Mouse (Mus musculus) C2C12 (cell line): ENCODE data around the gene Mbnl2. TPM values are rescaled to one million over a fixed set of nuclear protein-coding genes. Genes with fewer than 3 reads are reported as not detected.

ENCODE experiments used
- H3K27me3 ChIP-seq: one replicate; pipeline ENCODE4 v1.6.1; 2011; ENCODE audit not compliant: control insufficient read depth, insufficient read depth, insufficient read length
- H3K36me3 ChIP-seq: one replicate; pipeline ENCODE4 v1.6.1; 2011; ENCODE audit not compliant: control insufficient read depth, insufficient read depth
- H3K4me3 ChIP-seq: one replicate; pipeline ENCODE4 v1.5.1; 2011; ENCODE audit warnings: mild to moderate bottlenecking, control low read depth; ENCODE audit not compliant: poor library complexity, insufficient read depth, severe bottlenecking
- H3K79me2 ChIP-seq: one replicate; pipeline ENCODE4 v1.6.1; 2011; ENCODE audit not compliant: control insufficient read depth, insufficient read depth
- H3K79me3 ChIP-seq: one replicate; pipeline ENCODE4 v1.6.1; 2011; ENCODE audit warnings: low read depth, control low read depth
- H3ac ChIP-seq: one replicate; pipeline ENCODE3; 2011; ENCODE audit warnings: low read depth; ENCODE audit not compliant: control insufficient read depth, insufficient read length
- CEBPB ChIP-seq: IDR thresholded peaks from one replicate; pipeline ENCODE4 v1.6.1; 2011; ENCODE audit warnings: low read depth, mild to moderate bottlenecking, control low read depth, moderate library complexity
- CTCF ChIP-seq: IDR thresholded peaks from one replicate; pipeline ENCODE4 v1.5.1; 2011; ENCODE audit not compliant: control insufficient read depth, insufficient read depth, insufficient read length
- FOSL1 ChIP-seq: IDR thresholded peaks from one replicate; pipeline ENCODE4 v1.8.0; 2011; ENCODE audit warnings: mild to moderate bottlenecking, low read length; ENCODE audit not compliant: poor library complexity, insufficient read depth, severe bottlenecking
- MAX ChIP-seq: IDR thresholded peaks from one replicate; pipeline ENCODE4 v1.6.1; 2011; ENCODE audit warnings: mild to moderate bottlenecking, control low read depth
- MYOD1 ChIP-seq: IDR thresholded peaks from one replicate; pipeline ENCODE4 v1.6.1; 2011; ENCODE audit warnings: low read depth; ENCODE audit not compliant: control insufficient read depth, insufficient read length
- MYOG ChIP-seq: IDR thresholded peaks from one replicate; pipeline ENCODE4 v1.6.1; 2011; ENCODE audit not compliant: control insufficient read depth, insufficient read length; ENCODE audit errors: extremely low read depth
- USF1 ChIP-seq: IDR thresholded peaks from one replicate; pipeline ENCODE4 v1.6.1; 2011; ENCODE audit warnings: low read depth, mild to moderate bottlenecking, control low read depth, moderate library complexity
- polyA plus RNA-seq: library from polyadenylated mRNA; unstranded; fragments of >200 nt; fragmentation: generic; extraction: Trizol; gene quantifications from one replicate; pipeline ENCODE4 v1.2.1, GENCODE M21; 2012; ENCODE audit warnings: missing spikeins

Gene Mbnl2
- polyA plus RNA-seq, 1 experiment, result 42.1 TPM

DNA sequence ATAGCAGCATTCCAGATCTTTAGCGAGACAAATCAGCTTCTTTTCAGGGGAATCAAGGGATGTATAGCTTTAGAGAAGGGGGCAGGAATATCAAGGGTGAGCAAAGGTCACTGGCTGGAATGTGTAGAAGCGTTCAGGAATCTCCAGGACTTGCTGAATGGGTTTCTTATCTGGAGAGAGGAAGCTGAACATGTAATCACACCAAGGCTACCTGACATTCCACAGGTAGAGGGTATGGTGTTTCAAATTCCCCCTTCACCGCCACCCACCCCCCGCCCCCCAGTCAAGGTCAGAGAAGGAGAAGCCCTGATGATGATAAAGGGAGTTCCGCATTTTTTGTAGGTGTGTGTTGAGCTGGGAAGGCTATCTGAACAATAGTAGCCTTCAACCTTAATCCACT, 32.8 kb upstream of the Mbnl2 start:
- no peaks in the 10 kb centered on the region for H3K36me3 ChIP-seq
- H3ac ChIP-seq, result no peak overlapping the region
- TF ChIP-seq USF1, result no peak
- no peaks in the 10 kb centered on the region for H3K79me3 ChIP-seq
- no peak overlapping the region for H3K4me3 ChIP-seq
- no peaks in the 10 kb centered on the region for H3K27me3 ChIP-seq
- H3K79me2 ChIP-seq, result no peaks in the 10 kb centered on the region

DNA sequence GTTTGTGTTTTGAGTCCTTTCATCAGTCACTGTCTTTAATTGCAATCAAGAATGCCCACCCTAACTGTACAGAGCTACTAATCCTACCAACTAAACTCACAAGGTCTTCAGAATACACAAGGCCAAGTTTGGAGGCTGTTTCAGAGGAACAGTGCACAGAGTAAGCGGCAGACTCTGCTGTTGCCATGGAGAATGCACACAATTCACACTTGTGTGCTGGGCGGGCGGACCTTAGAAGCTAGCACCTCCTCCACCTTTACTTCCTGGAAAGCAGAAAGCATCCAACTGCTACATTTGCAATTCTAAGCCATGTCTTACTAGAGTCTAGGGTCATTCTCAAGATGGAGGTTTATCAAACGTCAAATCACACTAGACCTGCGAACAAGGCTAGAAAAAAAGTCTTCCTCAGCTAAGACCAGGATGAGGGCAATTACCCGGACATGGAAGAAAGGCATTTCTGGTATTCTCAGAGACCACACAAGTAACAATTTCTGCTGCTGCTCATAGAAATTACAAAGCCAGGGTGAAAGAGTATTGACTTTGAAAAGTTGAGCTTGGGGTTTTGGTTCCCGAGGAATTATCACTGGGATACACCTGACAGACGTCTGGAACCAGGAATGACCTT, 30.3 kb upstream of the Mbnl2 start:
- no peak overlapping the region for H3ac ChIP-seq
- TF ChIP-seq MYOD1, result no peak
- TF ChIP-seq CTCF, result no peak
- TF ChIP-seq MYOG, result no peak
- no peak for TF ChIP-seq MAX
- no peak for TF ChIP-seq USF1
- no peaks in the 10 kb centered on the region for H3K27me3 ChIP-seq

DNA sequence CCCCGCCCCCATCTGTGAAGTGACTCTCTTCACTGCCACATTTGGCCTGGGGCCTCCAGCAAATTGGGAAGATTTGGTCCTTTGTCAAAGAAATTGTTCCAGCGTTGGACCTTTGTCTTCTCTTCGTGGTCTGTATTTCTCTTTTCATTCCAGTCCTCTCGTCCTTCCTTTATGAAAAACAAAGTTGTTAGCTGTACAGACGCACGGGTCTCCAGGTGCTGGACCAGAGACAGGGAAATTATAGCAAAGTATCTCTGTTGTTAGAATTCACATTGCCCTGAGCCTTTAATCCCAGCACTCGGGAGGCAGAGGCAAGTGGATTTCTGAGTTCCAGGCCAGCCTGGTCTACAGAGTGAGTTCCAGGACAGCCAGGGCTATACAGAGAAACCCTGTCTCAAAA, 22.1 kb upstream of the Mbnl2 start:
- TF ChIP-seq USF1, result no peak
- no peak for TF ChIP-seq MYOD1
- no peak for TF ChIP-seq MYOG
- TF ChIP-seq CTCF, result no peak
- TF ChIP-seq CEBPB, result no peak
- TF ChIP-seq MAX, result no peak
- no peak for TF ChIP-seq FOSL1
- Histone ChIP-seq H3K36me3 (no peaks in the 10 kb centered on the region), H3K79me2 (no peaks in the 10 kb centered on the region), H3K79me3 (no peaks in the 10 kb centered on the region), H3K4me3 (no peak overlapping the region), H3ac (no peak overlapping the region), H3K27me3 (no peaks in the 10 kb centered on the region)

More for the DNA sequence above, 30.3 kb upstream of the Mbnl2 start:
- Histone ChIP-seq H3K79me3 (no peaks in the 10 kb centered on the region), H3K4me3 (no peak overlapping the region), H3K36me3 (no peaks in the 10 kb centered on the region), H3K79me2 (no peaks in the 10 kb centered on the region)

DNA sequence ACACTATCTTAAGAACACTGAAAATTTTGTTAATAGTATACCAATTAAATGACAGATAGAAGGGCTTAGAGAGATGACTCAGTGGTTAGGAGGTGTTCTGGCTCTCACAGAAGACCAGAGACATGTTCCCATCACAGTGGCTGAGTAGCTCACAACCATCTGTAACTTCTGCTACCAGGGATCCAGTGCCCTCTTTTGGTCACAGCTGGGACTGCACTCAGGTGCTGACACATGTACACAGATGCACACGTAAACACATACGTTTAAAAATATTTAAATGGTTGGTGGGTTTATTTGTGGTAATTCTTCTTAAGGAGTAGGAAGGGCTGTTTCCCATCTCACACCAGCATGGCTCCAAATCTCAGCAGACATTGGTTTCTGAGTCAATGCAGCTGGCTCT, 19.3 kb upstream of the Mbnl2 start:
- Histone ChIP-seq H3K79me2 (no peaks in the 10 kb centered on the region), H3K27me3 (no peaks in the 10 kb centered on the region), H3ac (no peak overlapping the region), H3K79me3 (no peaks in the 10 kb centered on the region), H3K4me3 (no peak overlapping the region), H3K36me3 (no peaks in the 10 kb centered on the region)
- TF ChIP-seq FOSL1, result no peak
- TF ChIP-seq MYOD1, result no peak
- no peak for TF ChIP-seq USF1
- TF ChIP-seq MYOG, result no peak
- no peak for TF ChIP-seq CTCF

DNA sequence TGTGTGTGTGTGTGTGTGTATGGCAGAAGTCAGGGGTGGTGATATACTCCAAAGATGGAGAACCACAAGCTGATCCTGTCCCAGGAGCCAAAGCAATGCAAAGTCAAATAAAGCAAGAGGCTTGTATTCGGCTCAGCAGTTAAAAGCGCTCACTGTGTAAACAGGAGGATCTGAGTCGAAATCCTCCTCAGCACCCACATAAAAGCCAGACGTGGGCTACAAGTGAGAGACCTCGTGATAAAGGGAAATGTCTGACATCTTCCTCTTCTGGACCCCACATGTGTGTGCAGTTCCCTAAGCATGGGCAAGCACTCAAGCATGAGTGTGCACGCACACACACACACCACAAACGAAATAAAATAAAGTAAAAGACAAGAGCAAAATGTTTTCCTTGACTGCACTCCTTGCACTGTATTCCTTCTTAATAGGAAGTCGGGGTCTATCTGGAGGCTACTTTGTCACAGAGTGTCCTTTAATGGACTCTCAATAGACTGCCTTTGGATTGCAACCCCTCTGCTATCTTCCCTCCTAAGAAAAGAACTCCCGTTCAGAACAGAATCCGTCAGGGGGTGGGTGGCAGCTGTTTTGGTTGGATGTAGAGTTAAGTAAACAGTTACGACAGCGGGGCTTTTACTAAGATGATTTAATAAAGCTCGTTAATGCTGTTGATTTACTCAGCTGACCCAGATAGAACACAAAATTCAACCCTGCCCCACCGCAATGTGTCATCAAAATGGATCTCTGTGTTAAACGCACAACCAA, 18.7 kb upstream of the Mbnl2 start:
- H3K36me3 ChIP-seq, result no peaks in the 10 kb centered on the region
- no peaks in the 10 kb centered on the region for H3K27me3 ChIP-seq
- H3K79me2 ChIP-seq, result no peaks in the 10 kb centered on the region
- no peaks in the 10 kb centered on the region for H3K79me3 ChIP-seq
- no peak for TF ChIP-seq MYOG
- TF ChIP-seq USF1, result no peak
- TF ChIP-seq CTCF, result no peak
- TF ChIP-seq CEBPB, result no peak
- no peak for TF ChIP-seq MYOD1
- no peak for TF ChIP-seq MAX
- TF ChIP-seq FOSL1, result no peak
- no peak overlapping the region for H3ac ChIP-seq
- no peak overlapping the region for H3K4me3 ChIP-seq

DNA sequence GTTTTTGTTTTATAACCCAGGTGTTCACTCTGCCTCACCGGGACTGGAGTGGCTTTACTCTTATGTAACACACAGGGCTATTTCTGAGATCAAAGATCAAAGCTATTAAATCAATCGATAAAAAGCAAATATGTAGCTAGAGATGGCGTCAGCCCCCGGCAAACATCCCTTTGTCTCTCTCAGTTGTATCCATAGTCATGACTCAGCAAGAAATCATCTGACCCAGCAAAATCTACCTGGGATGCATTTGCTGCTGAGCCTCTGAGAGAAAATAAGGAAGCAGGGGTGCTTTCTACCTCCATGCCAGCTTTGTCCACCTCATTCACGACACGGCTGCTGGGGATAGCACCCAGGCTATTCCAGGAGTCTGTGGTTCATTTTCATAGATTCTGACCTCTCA, 18.0 kb upstream of the Mbnl2 start:
- Histone ChIP-seq H3K27me3 (no peaks in the 10 kb centered on the region), H3K79me2 (no peaks in the 10 kb centered on the region), H3K36me3 (no peaks in the 10 kb centered on the region), H3K79me3 (no peaks in the 10 kb centered on the region), H3ac (no peak overlapping the region), H3K4me3 (no peak overlapping the region)
- TF ChIP-seq USF1, result no peak
- TF ChIP-seq MYOG, result no peak
- no peak for TF ChIP-seq CTCF
- TF ChIP-seq MYOD1, result no peak
- no peak for TF ChIP-seq CEBPB
- no peak for TF ChIP-seq FOSL1
- TF ChIP-seq MAX, result no peak
